Mouse (Mus musculus) lung, postnatal 25 days (tissue): ENCODE data around the gene Stx1a.

ENCODE experiments used
- DNase-seq: peaks from one replicate; pipeline ENCODE4 v3.0.0; 2022; ENCODE audit warnings: low spot score

The Stx1a gene

GRCm38 (mm10) chr5:135008671-135009589 is 14.4 kb upstream of the Stx1a start, which contains the start of gene Abhd11:
Gene Abhd11 (plus strand): TSS chr5:135009152.
- DNase-seq: peak; percentile 100

GRCm38 (mm10) chr5:135009590-135010319 is 13.5 kb upstream of the Stx1a start:
- DNase-seq: peak; percentile 88

- DNase-seq: no peak
Measured at GRCm38 (mm10) chr5:135010320-135010709, 13.0 kb upstream of the Stx1a start.

- DNase-seq: no peak
Measured at GRCm38 (mm10) chr5:135010841-135011743, 12.2 kb upstream of the Stx1a start.

GRCm38 (mm10) chr5:135011809-135012613 is 11.3 kb upstream of the Stx1a start:
- DNase-seq: no peak

- peak; percentile 83 for DNase-seq
Measured at GRCm38 (mm10) chr5:135012671-135013441, 10.4 kb upstream of the Stx1a start.

GRCm38 (mm10) chr5:135015497-135015896 is 7.8 kb upstream of the Stx1a start:
- DNase-seq: peak; percentile 86

GRCm38 (mm10) chr5:135016224-135016759 is 7.0 kb upstream of the Stx1a start:
- DNase-seq: no peak

GRCm38 (mm10) chr5:135021814-135022213 is 1.5 kb upstream of the Stx1a start:
- peak; percentile 88 for DNase-seq

- no peak for DNase-seq
Measured at GRCm38 (mm10) chr5:135024665-135025224, 1.5 kb downstream of the Stx1a start.

GRCm38 (mm10) chr5:135025899-135026298 is 2.6 kb downstream of the Stx1a start:
- DNase-seq: no peak

- DNase-seq: peak; percentile 30
Measured at GRCm38 (mm10) chr5:135029007-135029854, 5.9 kb downstream of the Stx1a start.

- DNase-seq: no peak
Measured at GRCm38 (mm10) chr5:135032581-135032980, 9.3 kb downstream of the Stx1a start.

- DNase-seq: no peak
Measured at GRCm38 (mm10) chr5:135034593-135034992, 11.3 kb downstream of the Stx1a start.

GRCm38 (mm10) chr5:135035608-135036359 is 12.5 kb downstream of the Stx1a start:
- DNase-seq: no peak

GRCm38 (mm10) chr5:135037946-135038345 is 14.7 kb downstream of the Stx1a start:
- no peak for DNase-seq

- DNase-seq: no peak
Measured at GRCm38 (mm10) chr5:135039541-135039940, 16.3 kb downstream of the Stx1a start.

- DNase-seq: no peak
Measured at GRCm38 (mm10) chr5:135040059-135040458, 16.8 kb downstream of the Stx1a start.
